Mouse (Mus musculus): ENCODE data around the gene Ptpa.

GRCm38 (mm10) chr2:30389000-30389399, 26.8 kb upstream of the Ptpa start:
- TF ChIP-seq CTCF (IDR thresholded peaks at IDR 0.05; ENCODE audit: borderline replicate concordance, extremely low read depth, insufficient read depth, insufficient read length) (no peak), POLR2A (IDR thresholded peaks at IDR 0.05; ENCODE audit: borderline replicate concordance, extremely low read depth, insufficient read depth, insufficient read length, poor library complexity, severe bottlenecking) (no peak)
